In genomic region chr1:131573721-131574120, GRCm38 (mm10) we compare ENCODE assay signal across 8 mouse cellular contexts. TPM values are rescaled to one million over a fixed set of nuclear protein-coding genes. Genes with fewer than 3 reads are reported as not detected.
DNase-seq lines count a peak whose midpoint lies in the region; ATAC-seq and TF ChIP-seq lines count a peak whose summit lies in the region.

No protein-coding gene starts in this region.

- H3K27me3 ChIP-seq in kidney, embryonic 14.5 days (ENCODE audit: control insufficient read depth, insufficient read depth, low read length): no peaks in the 10 kb centered on the region
- H3K27me3 ChIP-seq in MEL (ENCODE audit: control insufficient read depth in 1 of 2, insufficient read depth in 2 of 2, low read length in 2 of 2): peaks cover 3 to 14% of the 10 kb centered on the region in 2 experiments; a peak in 3 of 4 replicates

- no peak for TF ChIP-seq CTCF in MEL (IDR thresholded peaks at IDR 0.05 in 2 of 3, conservative IDR thresholded peaks at IDR 0.05 in 1 of 3; ENCODE audit: control insufficient read depth in 1 of 3, insufficient read depth in 1 of 3, low read depth in 2 of 3, low read length in 3 of 3, poor library complexity in 1 of 3, severe bottlenecking in 1 of 3)

- TF ChIP-seq EP300 in MEL (IDR thresholded peaks at IDR 0.05; ENCODE audit: low read depth in 1 of 2, low read length in 2 of 2): no peak

- H3K4me3 ChIP-seq in kidney, embryonic 14.5 days (ENCODE audit: low read length): no peak overlapping the region
- H3K4me3 ChIP-seq in MEL (ENCODE audit: control insufficient read depth in 1 of 2, insufficient read depth in 1 of 2, low read depth in 2 of 2, low read length in 2 of 2): no peak overlapping the region

- TF ChIP-seq RAD21 in MEL (IDR thresholded peaks at IDR 0.05; ENCODE audit: low read depth, low read length): no peak

- H3K4me2 ChIP-seq in kidney, embryonic 14.5 days (replicated peaks; ENCODE audit: low read depth, low read length): no peak overlapping the region

- H3K4me1 ChIP-seq in kidney, embryonic 14.5 days (ENCODE audit: control insufficient read depth, insufficient read depth, low read length): no peaks in the 10 kb centered on the region
- no peaks in the 10 kb centered on the region for H3K4me1 ChIP-seq in MEL (ENCODE audit: control insufficient read depth in 1 of 2, insufficient read depth in 2 of 2, low read length in 2 of 2)

- DNase-seq in kidney, adult 18-20 months: no peak
- peak; percentile 43 for DNase-seq in A20 (ENCODE audit: low read depth, low spot score)
- DNase-seq in MEL (ENCODE audit: low read depth, low spot score): peak; percentile 68
- DNase-seq in frontal cortex, postnatal 14 days (ENCODE audit: low spot score in 2 of 2): no peak
- DNase-seq in cerebellum, adult 8-10 months: no peak

- no peaks in the 10 kb centered on the region for H3K36me3 ChIP-seq in kidney, embryonic 14.5 days (ENCODE audit: control insufficient read depth, insufficient read depth, low read length)
- H3K36me3 ChIP-seq in MEL (ENCODE audit: control insufficient read depth in 1 of 2, insufficient read depth in 2 of 2, low read length in 2 of 2): no peaks in the 10 kb centered on the region

- H3K79me2 ChIP-seq in MEL (ENCODE audit: control insufficient read depth, insufficient read depth, low read length, poor library complexity): no peaks in the 10 kb centered on the region

- H3K9ac ChIP-seq in kidney, embryonic 14.5 days (ENCODE audit: low read depth, low read length): no peak overlapping the region
- H3K9ac ChIP-seq in MEL (ENCODE audit: control insufficient read depth, low read depth, low read length, poor library complexity, severe bottlenecking): no peak overlapping the region

- ATAC-seq in kidney, embryonic 14.5 days (ENCODE audit: low FRiP score, low TSS enrichment): peak; percentile 86; the same call in 1 of the 2 replicates
- ATAC-seq in erythroid progenitor cell, adult 5-6 weeks (replicated peaks; ENCODE audit: low FRiP score, poor library complexity, severe bottlenecking): peak; percentile 79
- ATAC-seq in megakaryocyte, adult 5-6 weeks (ENCODE audit: poor library complexity, severe bottlenecking): peak; percentile 59; the same call in 1 of the 2 replicates

- no peak overlapping the region for H3K27ac ChIP-seq in kidney, embryonic 14.5 days (ENCODE audit: low read depth, low read length)
- no peak overlapping the region for H3K27ac ChIP-seq in MEL (ENCODE audit: control insufficient read depth, low read depth, low read length)

- TF ChIP-seq POLR2A in MEL (IDR thresholded peaks at IDR 0.05; ENCODE audit: control insufficient read depth in 1 of 2, insufficient read depth in 1 of 2, low read depth in 1 of 2, low read length in 2 of 2, poor library complexity in 1 of 2): no peak

- 91% methylated on average over 14 of the region's 14 CpGs for WGBS in kidney, embryonic 14.5 days

- H3K9me3 ChIP-seq in kidney, embryonic 14.5 days (ENCODE audit: control insufficient read depth, low read length): no peaks in the 10 kb centered on the region
- no peaks in the 10 kb centered on the region for H3K9me3 ChIP-seq in MEL (replicated peaks; ENCODE audit: insufficient read depth, low read length)

TF ChIP-seq in MEL, 35 proteins besides CTCF, POLR2A, EP300 and RAD21:
- TF ChIP-seq TBP (IDR thresholded peaks at IDR 0.05; ENCODE audit: low read depth, low read length) (no peak), ETS1 (IDR thresholded peaks at IDR 0.05; ENCODE audit: low read depth, low read length) (no peak), MAZ (IDR thresholded peaks at IDR 0.05; ENCODE audit: low read depth, low read length) (no peak), UBTF (IDR thresholded peaks at IDR 0.05; ENCODE audit: borderline replicate concordance, insufficient read depth, low read depth, low read length) (no peak), JUND (IDR thresholded peaks at IDR 0.05; ENCODE audit: low read depth, low read length) (no peak), ZKSCAN1 (IDR thresholded peaks at IDR 0.05; ENCODE audit: low read depth, low read length) (no peak), USF2 (IDR thresholded peaks at IDR 0.05; ENCODE audit: borderline replicate concordance in 1 of 2, insufficient read depth in 1 of 2, low read depth in 1 of 2, low read length in 2 of 2) (no peak), BHLHE40 (IDR thresholded peaks at IDR 0.05; ENCODE audit: borderline replicate concordance, low read depth, low read length) (no peak), MAFK (IDR thresholded peaks at IDR 0.05; ENCODE audit: borderline replicate concordance, low read depth, low read length) (no peak), MYC (IDR thresholded peaks at IDR 0.05; ENCODE audit: low read depth, low read length) (no peak), CHD1 (IDR thresholded peaks at IDR 0.05; ENCODE audit: low read depth, low read length) (no peak), HCFC1 (IDR thresholded peaks at IDR 0.05; ENCODE audit: low read depth, low read length) (no peak), TCF12 (IDR thresholded peaks at IDR 0.05; ENCODE audit: low read depth, low read length) (no peak), ZNF384 (IDR thresholded peaks at IDR 0.05; ENCODE audit: low read depth, low read length) (no peak), POLR2AphosphoS2 (IDR thresholded peaks at IDR 0.05; ENCODE audit: low read length) (no peak), GABPA (IDR thresholded peaks at IDR 0.05; ENCODE audit: low read depth, low read length) (no peak)

RNA-seq across cellular contexts. Expression of gene Avpr1b, which starts 25.3 kb away (rescaled TPM):
- polyA plus RNA-seq in kidney, embryonic 14.5 days (2014; fragmentation: Nextera tagmentation; extraction: Ambion mirVana): not detected in 2 replicates
- total RNA-seq in MEL (2012; rRNA removed): not detected in 2 replicates
- polyA plus RNA-seq in MEL (2012; ENCODE audit: insufficient read depth in 1 of 2, insufficient read length in 2 of 2, low read depth in 1 of 2, low replicate concordance in 2 of 2, missing spikeins in 1 of 2): not detected
- total RNA-seq in erythroid progenitor cell, adult 5-6 weeks (2015; ENCODE audit: low replicate concordance): not detected in 2 replicates
- total RNA-seq in erythroid progenitor cell, adult 5-6 weeks (2017; ENCODE audit: low replicate concordance): not detected in 2 replicates
- not detected in 2 replicates for total RNA-seq in megakaryocyte, adult 5-6 weeks (2015)
- total RNA-seq in megakaryocyte, adult 5-6 weeks (2017): not detected in 2 replicates

RNA-seq across cellular contexts. Expression of gene Fam72a, which starts 46.0 kb away (rescaled TPM):
- polyA plus RNA-seq in kidney, embryonic 14.5 days (2014; fragmentation: Nextera tagmentation; extraction: Ambion mirVana): 2.7 and 3.3 TPM in 2 replicates
- 8.1 and 8.2 TPM in 2 replicates for total RNA-seq in MEL (2012; rRNA removed)
- polyA plus RNA-seq in MEL (2012; ENCODE audit: insufficient read depth in 1 of 2, insufficient read length in 2 of 2, low read depth in 1 of 2, low replicate concordance in 2 of 2, missing spikeins in 1 of 2): 1 to 10 TPM in 1 of 2 experiments, not detected in 1; 8.8 TPM
- total RNA-seq in erythroid progenitor cell, adult 5-6 weeks (2015; ENCODE audit: low replicate concordance): 1.1 TPM in 1 of 2 replicates, not detected in the other
- 1.3 TPM in 1 of 2 replicates, not detected in the other for total RNA-seq in erythroid progenitor cell, adult 5-6 weeks (2017; ENCODE audit: low replicate concordance)
- total RNA-seq in megakaryocyte, adult 5-6 weeks (2015): 6.6 and 7.0 TPM in 2 replicates
- 2.8 and 5.2 TPM in 2 replicates for total RNA-seq in megakaryocyte, adult 5-6 weeks (2017)

RNA-seq across cellular contexts. Expression of gene Srgap2, which starts 46.6 kb away (rescaled TPM):
- polyA plus RNA-seq in kidney, embryonic 14.5 days (2014; fragmentation: Nextera tagmentation; extraction: Ambion mirVana): 13.2 and 20.8 TPM in 2 replicates
- total RNA-seq in MEL (2012; rRNA removed): 9.0 and 10.0 TPM in 2 replicates
- polyA plus RNA-seq in MEL (2012; ENCODE audit: insufficient read depth in 1 of 2, insufficient read length in 2 of 2, low read depth in 1 of 2, low replicate concordance in 2 of 2, missing spikeins in 1 of 2): 10 to 100 TPM in 1 of 2 experiments, not detected in 1; 25.3 TPM
- 20.1 and 31.4 TPM in 2 replicates for total RNA-seq in erythroid progenitor cell, adult 5-6 weeks (2015; ENCODE audit: low replicate concordance)
- total RNA-seq in erythroid progenitor cell, adult 5-6 weeks (2017; ENCODE audit: low replicate concordance): 22.8 and 31.3 TPM in 2 replicates
- total RNA-seq in megakaryocyte, adult 5-6 weeks (2015): 57.5 and 67.8 TPM in 2 replicates
- 25.7 and 43.9 TPM in 2 replicates for total RNA-seq in megakaryocyte, adult 5-6 weeks (2017)

Comparison
In these comparisons a context has a peak if more than half of its experiments do, and no peak if none do; other contexts are left out.
1. DNase-seq: peak in A20 (single experiment) and MEL (single experiment); none in kidney, adult 18-20 months (single experiment), frontal cortex, postnatal 14 days (0 of 2) and cerebellum, adult 8-10 months (single experiment).
2. Peak in every context shown above with its lines, with median percentiles within 50 percentile points of each other: ATAC-seq.